Mouse (Mus musculus): ENCODE results near the gene Lrrc8c. TPM values are rescaled to one million over a fixed set of nuclear protein-coding genes. Genes with fewer than 3 reads are reported as not detected.

The Lrrc8c gene
- total and polyA plus RNA-seq, 3 experiments: 10.1 to 70.0 (median 50.6) TPM

GRCm38 (mm10) chr5:105494246-105494917, 24.8 kb upstream of the Lrrc8c start:
- no peak for DNase-seq (ENCODE audit: low spot score)
- peaks cover 13% of the 10 kb centered on the region for H3K4me1 ChIP-seq (ENCODE audit: insufficient read depth, low read depth, low read length)

GRCm38 (mm10) chr5:105494918-105495901, 24.0 kb upstream of the Lrrc8c start:
- peaks cover 14% of the 10 kb centered on the region for H3K4me1 ChIP-seq (ENCODE audit: insufficient read depth, low read depth, low read length)
- ATAC-seq (ENCODE audit: extremely low read depth, insufficient number of reproducible peaks, low FRiP score, poor library complexity, severe bottlenecking): peak; percentile 89
- no peaks in the 10 kb centered on the region for H3K9me3 ChIP-seq (replicated peaks)
- peaks cover 4% of the 10 kb centered on the region for H3K27me3 ChIP-seq (ENCODE audit: insufficient read depth, low read length)
- DNase-seq (ENCODE audit: low spot score): peak; percentile 45
- no peak for TF ChIP-seq GATA2 (IDR thresholded peaks at IDR 0.05; ENCODE audit: borderline replicate concordance, low read depth, low read length)
- no peak for TF ChIP-seq GATA1 (IDR thresholded peaks at IDR 0.05; ENCODE audit: borderline replicate concordance, low read length)
- no peak for TF ChIP-seq CTCF (IDR thresholded peaks at IDR 0.05; ENCODE audit: low read depth, low read length)
- no peak for TF ChIP-seq POLR2AphosphoS5 (IDR thresholded peaks at IDR 0.05; ENCODE audit: insufficient replicate concordance, low read depth, low read length)
- no peak for TF ChIP-seq TAL1 (conservative IDR thresholded peaks at IDR 0.05; ENCODE audit: low read depth, low read length)
- peak overlapping the region; percentile 33; the same call in 1 of the 2 replicates for H3K4me3 ChIP-seq (ENCODE audit: low read depth, low read length)
- peaks cover 25% of the 10 kb centered on the region for H3K36me3 ChIP-seq (replicated peaks)

More at GRCm38 (mm10) chr5:105494246-105494917, 24.8 kb upstream of the Lrrc8c start:
- Histone ChIP-seq H3K27me3 (ENCODE audit: insufficient read depth, low read length) (peaks cover 4% of the 10 kb centered on the region), H3K36me3 (replicated peaks) (peaks cover 29% of the 10 kb centered on the region), H3K9me3 (replicated peaks) (no peaks in the 10 kb centered on the region), H3K4me3 (ENCODE audit: low read depth, low read length) (no peak overlapping the region)
- TF ChIP-seq GATA1 (IDR thresholded peaks at IDR 0.05; ENCODE audit: borderline replicate concordance, low read length) (no peak), GATA2 (IDR thresholded peaks at IDR 0.05; ENCODE audit: borderline replicate concordance, low read depth, low read length) (no peak), POLR2AphosphoS5 (IDR thresholded peaks at IDR 0.05; ENCODE audit: insufficient replicate concordance, low read depth, low read length) (no peak)
- no peak for ATAC-seq (ENCODE audit: extremely low read depth, insufficient number of reproducible peaks, low FRiP score, poor library complexity, severe bottlenecking)

DNA sequence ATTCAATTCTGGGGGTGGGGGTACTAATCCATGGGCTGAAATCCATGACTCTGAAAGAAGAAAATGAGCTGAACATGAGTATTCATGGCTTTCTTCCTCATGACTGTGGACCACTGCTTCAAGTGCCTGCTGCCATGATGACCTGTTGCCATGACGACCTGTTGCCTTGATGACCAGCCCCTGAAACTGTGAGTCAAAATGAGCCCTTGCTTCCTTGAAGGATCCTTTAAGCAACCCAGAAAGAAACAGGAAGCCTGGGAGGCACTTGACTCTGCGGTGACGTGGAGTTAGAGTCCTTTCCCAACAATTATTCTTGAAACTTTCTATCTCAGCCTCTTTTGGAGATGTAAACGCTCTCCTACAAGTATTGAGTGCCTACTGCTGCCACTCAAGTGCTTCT, 23.1 kb upstream of the Lrrc8c start:
- no peak for ATAC-seq (ENCODE audit: extremely low read depth, insufficient number of reproducible peaks, low FRiP score, poor library complexity, severe bottlenecking)
- TF ChIP-seq TAL1 (conservative IDR thresholded peaks at IDR 0.05; ENCODE audit: low read depth, low read length) (no peak), CTCF (IDR thresholded peaks at IDR 0.05; ENCODE audit: low read depth, low read length) (no peak), POLR2AphosphoS5 (IDR thresholded peaks at IDR 0.05; ENCODE audit: insufficient replicate concordance, low read depth, low read length) (no peak)
- Histone ChIP-seq H3K4me3 (ENCODE audit: low read depth, low read length) (no peak overlapping the region), H3K36me3 (replicated peaks) (peaks cover 16% of the 10 kb centered on the region), H3K4me1 (ENCODE audit: insufficient read depth, low read depth, low read length) (peaks cover 16% of the 10 kb centered on the region), H3K27me3 (ENCODE audit: insufficient read depth, low read length) (peaks cover 4% of the 10 kb centered on the region), H3K9me3 (replicated peaks) (no peaks in the 10 kb centered on the region)
- DNase-seq (ENCODE audit: low spot score): no peak

DNA sequence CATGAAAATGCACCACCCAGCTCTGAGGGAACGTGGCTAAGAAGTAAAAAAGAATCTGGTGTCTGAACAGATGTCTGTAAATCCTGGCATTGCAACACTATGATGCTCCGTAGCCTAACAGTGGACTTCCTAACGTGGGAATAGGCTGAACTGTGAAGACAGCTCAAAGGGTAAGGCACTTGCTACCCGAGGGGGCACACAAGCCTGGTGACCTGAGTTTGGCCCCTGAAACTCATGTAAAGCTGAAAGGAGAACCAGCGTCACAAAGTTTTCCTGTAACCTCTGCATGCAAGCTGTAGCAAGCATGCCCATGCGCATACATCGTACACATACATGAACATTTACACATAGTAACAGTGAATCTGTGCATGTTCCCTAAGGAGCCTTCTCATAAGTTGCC, 22.6 kb upstream of the Lrrc8c start:
- no peak for DNase-seq (ENCODE audit: low spot score)
- H3K36me3 ChIP-seq (replicated peaks): peaks cover 11% of the 10 kb centered on the region
- no peak overlapping the region for H3K4me3 ChIP-seq (ENCODE audit: low read depth, low read length)
- peaks cover 4% of the 10 kb centered on the region for H3K27me3 ChIP-seq (ENCODE audit: insufficient read depth, low read length)
- no peaks in the 10 kb centered on the region for H3K9me3 ChIP-seq (replicated peaks)
- no peak for ATAC-seq (ENCODE audit: extremely low read depth, insufficient number of reproducible peaks, low FRiP score, poor library complexity, severe bottlenecking)
- TF ChIP-seq TAL1 (conservative IDR thresholded peaks at IDR 0.05; ENCODE audit: low read depth, low read length): no peak
- no peak for TF ChIP-seq CTCF (IDR thresholded peaks at IDR 0.05; ENCODE audit: low read depth, low read length)
- TF ChIP-seq GATA2 (IDR thresholded peaks at IDR 0.05; ENCODE audit: borderline replicate concordance, low read depth, low read length): no peak
- TF ChIP-seq POLR2AphosphoS5 (IDR thresholded peaks at IDR 0.05; ENCODE audit: insufficient replicate concordance, low read depth, low read length): no peak
- TF ChIP-seq GATA1 (IDR thresholded peaks at IDR 0.05; ENCODE audit: borderline replicate concordance, low read length): no peak
- H3K4me1 ChIP-seq (ENCODE audit: insufficient read depth, low read depth, low read length): peaks cover 16% of the 10 kb centered on the region

DNA sequence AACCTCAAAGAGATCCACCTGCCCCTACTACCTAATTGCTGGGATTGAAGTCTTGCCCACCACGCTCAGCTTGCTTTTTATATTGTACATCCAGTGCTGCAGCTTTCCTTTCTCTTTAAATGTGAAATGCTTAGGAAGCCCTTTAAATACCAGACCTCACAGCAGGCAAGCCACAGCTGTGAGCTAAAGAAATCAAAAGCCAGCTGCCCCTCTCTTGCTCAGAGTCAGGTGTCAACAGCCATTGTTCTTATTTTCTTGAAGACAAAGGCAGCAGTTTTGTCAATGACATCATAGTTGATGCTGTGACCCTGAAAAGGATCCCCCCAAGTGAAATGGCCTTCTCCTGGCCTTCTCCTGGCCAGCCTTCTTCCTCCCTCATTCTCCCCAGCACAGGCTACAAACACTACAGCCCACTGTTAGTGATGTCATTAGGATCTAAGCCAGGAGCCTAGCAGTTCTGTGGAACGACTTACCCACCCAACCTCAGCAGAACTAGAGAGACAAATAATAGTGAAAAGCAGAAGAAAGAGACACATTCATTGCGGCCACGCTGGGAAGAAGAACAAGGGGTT, 20.7 kb upstream of the Lrrc8c start:
- DNase-seq (ENCODE audit: low spot score) (no peak), ATAC-seq (ENCODE audit: extremely low read depth, insufficient number of reproducible peaks, low FRiP score, poor library complexity, severe bottlenecking) (no peak)
- H3K9me3 ChIP-seq (replicated peaks): peaks cover 7% of the 10 kb centered on the region
- H3K36me3 ChIP-seq (replicated peaks): peaks cover under 1% of the 10 kb centered on the region
- H3K27me3 ChIP-seq (ENCODE audit: insufficient read depth, low read length): peaks cover 10% of the 10 kb centered on the region
- no peak overlapping the region for H3K4me3 ChIP-seq (ENCODE audit: low read depth, low read length)
- H3K4me1 ChIP-seq (ENCODE audit: insufficient read depth, low read depth, low read length): peaks cover 16% of the 10 kb centered on the region
- TF ChIP-seq TAL1 (conservative IDR thresholded peaks at IDR 0.05; ENCODE audit: low read depth, low read length) (no peak), CTCF (IDR thresholded peaks at IDR 0.05; ENCODE audit: low read depth, low read length) (no peak), POLR2AphosphoS5 (IDR thresholded peaks at IDR 0.05; ENCODE audit: insufficient replicate concordance, low read depth, low read length) (no peak), GATA2 (IDR thresholded peaks at IDR 0.05; ENCODE audit: borderline replicate concordance, low read depth, low read length) (no peak)

- Histone ChIP-seq H3K4me3 (ENCODE audit: low read depth, low read length) (no peak overlapping the region), H3K9me3 (replicated peaks) (peaks cover 9% of the 10 kb centered on the region), H3K4me1 (ENCODE audit: insufficient read depth, low read depth, low read length) (peaks cover 14% of the 10 kb centered on the region), H3K27me3 (ENCODE audit: insufficient read depth, low read length) (peaks cover 12% of the 10 kb centered on the region), H3K36me3 (replicated peaks) (no peaks in the 10 kb centered on the region)
- no peak for TF ChIP-seq CTCF (IDR thresholded peaks at IDR 0.05; ENCODE audit: low read depth, low read length)
- TF ChIP-seq TAL1 (conservative IDR thresholded peaks at IDR 0.05; ENCODE audit: low read depth, low read length): no peak
- TF ChIP-seq GATA2 (IDR thresholded peaks at IDR 0.05; ENCODE audit: borderline replicate concordance, low read depth, low read length): no peak
- TF ChIP-seq GATA1 (IDR thresholded peaks at IDR 0.05; ENCODE audit: borderline replicate concordance, low read length): no peak
- no peak for TF ChIP-seq POLR2AphosphoS5 (IDR thresholded peaks at IDR 0.05; ENCODE audit: insufficient replicate concordance, low read depth, low read length)
- ATAC-seq (ENCODE audit: extremely low read depth, insufficient number of reproducible peaks, low FRiP score, poor library complexity, severe bottlenecking): no peak
- no peak for DNase-seq (ENCODE audit: low spot score)
These were observed 19.8 kb upstream of the Lrrc8c start for GRCm38 (mm10) chr5:105499396-105499795.

All from G1E (cell line).